Mouse (Mus musculus) activated CD4-positive, CD25-positive, alpha-beta regulatory T cell, adult 9 weeks (primary cell): ENCODE data around the gene Clns1a. TPM values are rescaled to one million over a fixed set of nuclear protein-coding genes. Genes with fewer than 3 reads are reported as not detected.

ENCODE experiments used
- polyA plus RNA-seq: library from polyadenylated mRNA; unstranded; fragments of 100-300 nt; shearing (Covaris generic); gene quantifications from one replicate; pipeline ENCODE4 v1.2.1, GENCODE M21; 2017

The Clns1a gene
- polyA plus RNA-seq = 138 TPM

GRCm38 (mm10) chr7:97696506-97697254 is at the start of gene Clns1a:
Gene Clns1a, plus strand, starts transcription at chr7:97696634.

DNA sequence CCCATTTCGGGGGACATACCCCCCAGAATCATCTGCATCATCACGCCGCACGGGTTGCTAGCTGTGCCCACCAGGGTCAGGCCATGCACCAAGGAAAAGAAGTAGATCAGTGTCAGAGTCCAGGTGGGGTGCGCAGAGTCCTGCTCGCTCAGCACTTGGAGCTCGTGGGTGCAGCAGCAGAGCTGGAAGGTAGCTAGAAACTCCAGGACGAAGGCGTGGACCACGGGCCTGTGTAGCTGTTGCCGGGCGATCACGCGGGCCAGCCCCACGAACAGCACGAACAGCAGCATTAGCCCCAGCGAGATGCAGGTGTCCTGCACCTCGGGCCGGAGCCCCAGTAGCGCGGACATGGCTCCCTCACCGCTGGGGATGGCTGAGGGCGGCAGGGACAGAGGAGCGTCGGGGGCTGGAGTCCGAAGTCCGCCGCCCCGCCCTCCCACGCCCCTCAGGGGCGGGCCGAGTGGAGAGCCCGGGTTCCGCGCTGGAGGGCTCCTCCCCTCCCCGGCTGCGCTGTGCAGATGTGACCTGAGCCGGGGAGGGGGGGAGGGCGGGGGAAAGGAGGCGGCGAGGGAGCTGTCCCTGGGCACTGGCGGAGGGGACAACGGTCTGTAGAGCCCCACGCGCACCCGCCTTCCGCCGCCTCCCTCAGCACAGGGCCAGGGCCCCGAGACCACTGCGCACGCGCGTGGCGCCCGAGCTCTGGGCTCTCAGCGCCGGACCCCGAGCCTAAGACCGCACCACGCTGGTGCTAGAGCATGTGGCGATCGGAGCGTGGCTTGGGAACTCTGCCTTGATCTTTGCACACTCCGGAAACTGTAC is 41.4 kb downstream of the Clns1a start, which contains the start of gene Aqp11:
TSS of gene Aqp11 (minus strand) at position 652 of the 819 bp plus-strand sequence.

Other genes starting within 250 kb of the Clns1a start
- 0.45 TPM for gene Kctd14, start 245.3 kb upstream of the Clns1a start, polyA plus RNA-seq
- gene Ints4, start 215.7 kb upstream of the Clns1a start, polyA plus RNA-seq = 57.6 TPM
- gene Aamdc, start 117.1 kb upstream of the Clns1a start, polyA plus RNA-seq = 46.5 TPM
- 22.3 TPM for gene Rsf1, start 116.7 kb upstream of the Clns1a start, polyA plus RNA-seq
- gene Aqp11, start 41.7 kb downstream of the Clns1a start, polyA plus RNA-seq = 0.82 TPM
- 5.5 TPM for gene Pak1, start 91.9 kb downstream of the Clns1a start, polyA plus RNA-seq
- not detected for gene Gdpd4, start 223.3 kb downstream of the Clns1a start, polyA plus RNA-seq